In genomic region chr13:113607371-113607770, GRCm38 (mm10) we compare ENCODE assay signal across 23 mouse cellular contexts. TPM values are rescaled to one million over a fixed set of nuclear protein-coding genes. Genes with fewer than 3 reads are reported as not detected.
DNase-seq lines count a peak whose midpoint lies in the region; ATAC-seq and TF ChIP-seq lines count a peak whose summit lies in the region.
"Had no signal": no experiment of that assay in that cellular context is flagged by ENCODE, and none has a peak within 500 bp of the region (broad histone marks: within the 10 kb centered on the region; RNA-seq: fewer than 3 reads in every experiment).

No protein-coding gene starts in this region.

- TF ChIP-seq CTCF in E14TG2a.4 (conservative IDR thresholded peaks at IDR 0.05; ENCODE audit: low read length): no peak

- no peak overlapping the region for H3K4me2 ChIP-seq in midbrain, embryonic 13.5 days (replicated peaks)
- H3K4me2 ChIP-seq: embryonic facial prominence, embryonic 13.5 days; forebrain, embryonic 13.5 days; heart, embryonic 11.5 days; heart, embryonic 15.5 days; hindbrain, embryonic 15.5 days had no signal

- H3K4me1 ChIP-seq in E14TG2a.4 (replicated peaks; ENCODE audit: low read depth, low read length): peaks cover 99% of the 10 kb centered on the region
- peaks cover 51% of the 10 kb centered on the region for H3K4me1 ChIP-seq in midbrain, embryonic 13.5 days (replicated peaks)

- no peak overlapping the region for H3K27ac ChIP-seq in midbrain, embryonic 13.5 days
- H3K27ac ChIP-seq: embryonic facial prominence, embryonic 13.5 days; forebrain, embryonic 13.5 days; heart, adult 2 months; heart, embryonic 15.5 days; hindbrain, embryonic 10.5 days; hindbrain, embryonic 15.5 days had no signal

- WGBS in midbrain, embryonic 13.5 days: 89% methylated on average over 7 of the region's 7 CpGs

- H3K27me3 ChIP-seq in E14TG2a.4 (ENCODE audit: insufficient read depth, low read length): no peaks in the 10 kb centered on the region; the same call in 1 of the 2 replicates
- no peaks in the 10 kb centered on the region for H3K27me3 ChIP-seq in midbrain, embryonic 13.5 days
- H3K27me3 ChIP-seq: embryonic facial prominence, embryonic 13.5 days; forebrain, embryonic 13.5 days; heart, embryonic 15.5 days; hindbrain, embryonic 15.5 days; Patski had no signal

- peaks cover 19% of the 10 kb centered on the region; the same call in 1 of the 2 replicates for H3K9me3 ChIP-seq in E14TG2a.4 (ENCODE audit: low read length)
- H3K9me3 ChIP-seq in midbrain, embryonic 13.5 days: no peaks in the 10 kb centered on the region
- H3K9me3 ChIP-seq: embryonic facial prominence, embryonic 13.5 days; forebrain, embryonic 13.5 days; heart, embryonic 15.5 days; hindbrain, embryonic 15.5 days had no signal

- peak; percentile 33 for DNase-seq in testis, postnatal 10 days (ENCODE audit: low spot score)
- DNase-seq in testis, postnatal 14 days (ENCODE audit: low spot score): no peak
- DNase-seq in layer of hippocampus, adult 9-11 months: no peak
- no peak for DNase-seq in frontal cortex, postnatal 36 days (ENCODE audit: low spot score in 2 of 2)
- DNase-seq: adrenal gland, adult 2 months; adrenal gland, postnatal 25 days; cerebellum, adult 18-20 months; cerebellum, adult 9-11 months; cerebellum, postnatal 36 days; forebrain, postnatal 0 days; heart, adult 2 months; kidney, adult 11 months had no signal

- H3K36me3 ChIP-seq in E14TG2a.4 (ENCODE audit: insufficient read depth, low read length): peaks cover 55% of the 10 kb centered on the region
- 0 out of 2 replicates have a peak, but pooled peaks cover 5% of the 10 kb centered on the region for H3K36me3 ChIP-seq in midbrain, embryonic 13.5 days
- H3K36me3 ChIP-seq: heart, embryonic 15.5 days; hindbrain, embryonic 15.5 days had no signal

- peak; percentile 33 for ATAC-seq in activated CD4-positive, CD25-positive, alpha-beta regulatory T cell, adult 4 months
- ATAC-seq in midbrain, embryonic 13.5 days: no peak
- ATAC-seq: forebrain, embryonic 13.5 days; forebrain, postnatal 0 days; Patski had no signal

- peak overlapping the region; percentile 75 for H3K4me3 ChIP-seq in E14TG2a.4 (replicated peaks; ENCODE audit: low read length)
- H3K4me3 ChIP-seq in midbrain, embryonic 13.5 days (replicated peaks): no peak overlapping the region
- H3K4me3 ChIP-seq: embryonic facial prominence, embryonic 13.5 days; forebrain, embryonic 13.5 days; heart, adult 2 months; heart, embryonic 15.5 days; hindbrain, embryonic 10.5 days; hindbrain, embryonic 15.5 days had no signal

- H3K9ac ChIP-seq in midbrain, embryonic 13.5 days (replicated peaks): no peak overlapping the region
- H3K9ac ChIP-seq: embryonic facial prominence, embryonic 13.5 days; forebrain, embryonic 13.5 days; forebrain, postnatal 0 days; heart, embryonic 15.5 days; hindbrain, embryonic 15.5 days had no signal

RNA-seq across cellular contexts. Expression of gene Snx18, which starts 11.0 kb away (rescaled TPM):
- polyA plus RNA-seq in activated CD4-positive, CD25-positive, alpha-beta regulatory T cell, adult 4 months (2017; shearing (Covaris generic)): 10 to 100 TPM; 12.1 to 12.4 TPM
- 8.0 and 8.6 TPM in 2 replicates for polyA plus RNA-seq in midbrain, embryonic 13.5 days (2015; fragmentation: Nextera tagmentation; extraction: Ambion mirVana)

RNA-seq across cellular contexts. Expression of gene Hspb3, which starts 56.1 kb away (rescaled TPM):
- not detected for polyA plus RNA-seq in activated CD4-positive, CD25-positive, alpha-beta regulatory T cell, adult 4 months (2017; shearing (Covaris generic))
- 0.28 TPM in 1 of 2 replicates, not detected in the other for polyA plus RNA-seq in midbrain, embryonic 13.5 days (2015; fragmentation: Nextera tagmentation; extraction: Ambion mirVana)
- polyA plus RNA-seq: adrenal gland, adult 2 months; forebrain, embryonic 13.5 days; hindbrain, embryonic 10.5 days; intestine, embryonic 14.5 days; Patski had no signal
